Mouse (Mus musculus) CH12.LX (cell line): ENCODE measurements around the gene Olfr1344.

Experiments used
- BHLHE40 ChIP-seq: IDR thresholded peaks from 2 replicates; pipeline ENCODE4 v1.6.1; 2011; ENCODE audit warnings: mild to moderate bottlenecking, low read depth, low read length, improper control_type of control experiment
- CTCF ChIP-seq, 2 experiments: IDR thresholded peaks in 1 of 2; conservative IDR thresholded peaks in 1 of 2; 2 replicates each; pipeline ENCODE4 v1.5.1; 2011 to 2012; ENCODE audit warnings: low read depth in 2 of 2, low read length in 2 of 2, improper control_type of control experiment in 1 of 2, inconsistent platforms in 1 of 2, mild to moderate bottlenecking in 1 of 2, moderate library complexity in 1 of 2
- EP300 ChIP-seq: IDR thresholded peaks from 2 replicates; pipeline ENCODE4 v1.6.1; 2011; ENCODE audit warnings: low read length, improper control_type of control experiment
- GABPA ChIP-seq: IDR thresholded peaks from 2 replicates; pipeline ENCODE4 v1.6.1; 2012; ENCODE audit warnings: low read depth, low read length, improper control_type of control experiment, inconsistent platforms; ENCODE audit not compliant: insufficient replicate concordance
- HCFC1 ChIP-seq: IDR thresholded peaks from 2 replicates; pipeline ENCODE4 v1.6.1; 2012; ENCODE audit warnings: low read depth, mild to moderate bottlenecking, inconsistent platforms, low read length, improper control_type of control experiment
- IRF4 ChIP-seq: IDR thresholded peaks from 2 replicates; pipeline ENCODE4 v1.6.1; 2014; ENCODE audit warnings: low read depth, mild to moderate bottlenecking, inconsistent platforms, low read length, improper control_type of control experiment
- MAX ChIP-seq: IDR thresholded peaks from 2 replicates; pipeline ENCODE4 v1.6.1; 2011; ENCODE audit warnings: low read length, improper control_type of control experiment
- MYC ChIP-seq: IDR thresholded peaks from 2 replicates; pipeline ENCODE4 v1.6.1; 2011; ENCODE audit warnings: low read depth, mild to moderate bottlenecking, improper control_type of control experiment, low read length
- POLR2A ChIP-seq: IDR thresholded peaks from 2 replicates; pipeline ENCODE4 v1.6.1; 2011; ENCODE audit warnings: low read depth, mild to moderate bottlenecking, improper control_type of control experiment, low read length
- RAD21 ChIP-seq: IDR thresholded peaks from 2 replicates; pipeline ENCODE4 v1.6.1; 2011; ENCODE audit warnings: low read depth, mild to moderate bottlenecking, low read length, improper control_type of control experiment, moderate library complexity
- UBTF ChIP-seq: IDR thresholded peaks from 2 replicates; pipeline ENCODE4 v1.6.1; 2012; ENCODE audit warnings: low read depth, mild to moderate bottlenecking, inconsistent platforms, low read length, improper control_type of control experiment, moderate library complexity
- USF1 ChIP-seq: IDR thresholded peaks from 2 replicates; pipeline ENCODE4 v1.6.1; 2014; ENCODE audit warnings: low read depth, mild to moderate bottlenecking, inconsistent platforms, low read length, improper control_type of control experiment
- USF2 ChIP-seq: conservative IDR thresholded peaks from 2 replicates; pipeline ENCODE4 v1.6.1; 2011; ENCODE audit warnings: low read depth, low read length, improper control_type of control experiment
- ZMIZ1 ChIP-seq: IDR thresholded peaks from 2 replicates; pipeline ENCODE4 v1.6.1; 2012; ENCODE audit warnings: low read depth, mild to moderate bottlenecking, inconsistent platforms, low read length, improper control_type of control experiment

DNA sequence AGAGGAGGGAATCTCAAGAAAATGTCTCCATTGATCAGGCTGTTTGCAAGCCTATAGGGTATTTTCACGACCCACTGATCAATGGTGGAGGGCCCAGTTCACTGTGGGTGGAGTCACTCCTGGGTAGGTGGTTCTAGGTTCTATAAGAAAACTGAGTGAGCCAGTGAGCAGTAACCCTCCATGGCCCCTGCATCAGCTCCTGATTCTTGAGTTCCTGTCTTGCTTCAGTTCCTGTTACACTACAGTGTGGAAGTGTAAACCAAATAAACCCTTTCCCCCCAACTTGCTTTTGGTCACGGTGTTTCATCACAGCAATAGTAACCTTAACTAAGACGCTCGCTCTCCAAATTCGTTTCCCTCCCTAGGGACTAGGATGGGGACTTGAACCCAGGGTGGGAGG lies 49.5 kb upstream of the Olfr1344 start:
- TF ChIP-seq POLR2A (no peak), UBTF (no peak), ZMIZ1 (no peak), CTCF (conservative IDR thresholded peaks at IDR 0.05 in 1 of 2, IDR thresholded peaks at IDR 0.05 in 1 of 2; ENCODE audit: low read depth in 2 of 2, low read length in 2 of 2) (no peak), EP300 (no peak), MYC (no peak), USF2 (no peak), USF1 (no peak), RAD21 (no peak), GABPA (no peak), IRF4 (no peak), HCFC1 (no peak), MAX (no peak), BHLHE40 (no peak)
